Mouse (Mus musculus): ENCODE measurements around the gene Otud7a. TPM values are rescaled to one million over a fixed set of nuclear protein-coding genes. Genes with fewer than 3 reads are reported as not detected.
A peak's percentile ranks its signal among the peaks of the same experiment; 100 is the strongest.

Gene Otud7a
- total and polyA plus RNA-seq, 3 experiments, result 0.06 TPM; not detected in 2

DNA sequence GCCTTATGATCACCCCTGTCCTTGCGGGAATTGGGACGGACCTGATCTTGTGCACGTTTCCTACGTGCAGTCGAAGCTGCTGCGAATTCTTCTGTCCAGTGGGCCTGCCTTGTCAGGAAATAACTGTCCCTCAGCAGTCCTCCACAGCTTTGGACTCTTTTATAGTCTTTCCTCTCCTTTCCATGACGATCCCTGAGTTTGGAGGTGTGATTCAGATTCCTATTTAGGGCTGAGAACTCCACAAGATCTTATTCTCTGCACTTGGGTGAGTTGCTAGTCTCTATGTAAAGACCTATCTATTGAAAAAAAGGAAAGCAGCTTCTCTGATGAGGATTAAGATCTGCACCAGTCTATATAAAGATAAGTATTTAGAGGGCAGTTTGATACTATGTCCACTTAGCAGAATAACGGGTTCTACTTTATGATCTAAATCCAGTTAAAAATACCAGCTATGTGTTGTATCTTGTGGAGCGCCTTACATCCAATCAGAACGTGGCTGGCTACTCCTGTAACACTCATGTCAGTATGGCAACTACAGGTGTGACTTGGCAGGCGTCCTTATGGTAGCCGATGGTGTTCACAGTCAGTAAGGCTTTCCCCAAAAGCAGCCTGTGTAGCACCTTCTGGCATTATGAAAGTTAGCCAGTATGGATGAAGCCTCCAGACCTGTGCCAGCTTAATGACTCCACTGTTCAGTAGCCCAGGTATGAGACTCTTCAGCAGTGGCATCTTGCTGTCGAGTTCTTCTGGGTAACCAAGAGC lies 274.8 kb downstream of the Otud7a start:
- no peaks in the 10 kb centered on the region for H3K79me2 ChIP-seq (replicated peaks; ENCODE audit: control insufficient read depth, insufficient read depth, low read length)
- DNase-seq, result no peak
- H3K27me3 ChIP-seq (ENCODE audit: control insufficient read depth, insufficient read depth, low read length), result no peaks in the 10 kb centered on the region; the same call in 1 of the 2 replicates
- WGBS, result 78% methylated on average over 13 of the region's 13 CpGs
- no peaks in the 10 kb centered on the region for H3K36me3 ChIP-seq (ENCODE audit: control insufficient read depth, insufficient read depth, low read length)
- no peak for TF ChIP-seq CTCF (IDR thresholded peaks at IDR 0.05)
- TF ChIP-seq POLR2A (IDR thresholded peaks at IDR 0.05; ENCODE audit: insufficient read depth, low read depth, low read length), result no peak
- no peak for TF ChIP-seq EP300 (IDR thresholded peaks at IDR 0.05; ENCODE audit: insufficient read depth, low read depth, low read length)
- intact Hi-C loops (cut with DNase I), result no loop called here
- no peaks in the 10 kb centered on the region for H3K4me1 ChIP-seq (ENCODE audit: control insufficient read depth, insufficient read depth, low read length)
- no peak overlapping the region for H3K27ac ChIP-seq
- H3K4me3 ChIP-seq, result no peak overlapping the region
- H3K9ac ChIP-seq (ENCODE audit: low read depth, low read length), result no peak overlapping the region

GRCm38 (mm10) chr7:63720682-63721081 lies 276.1 kb downstream of the Otud7a start:
- 19% methylated on average over 2 of the region's 2 CpGs for WGBS
- H3K9ac ChIP-seq (ENCODE audit: low read depth, low read length), result no peak overlapping the region
- no peaks in the 10 kb centered on the region for H3K36me3 ChIP-seq (ENCODE audit: control insufficient read depth, insufficient read depth, low read length)
- H3K27me3 ChIP-seq (ENCODE audit: control insufficient read depth, insufficient read depth, low read length), result no peaks in the 10 kb centered on the region; the same call in 1 of the 2 replicates
- no peak overlapping the region for H3K27ac ChIP-seq
- intact Hi-C loops (cut with DNase I), result no loop called here
- TF ChIP-seq POLR2A (IDR thresholded peaks at IDR 0.05; ENCODE audit: insufficient read depth, low read depth, low read length) (no peak), CTCF (IDR thresholded peaks at IDR 0.05) (no peak), EP300 (IDR thresholded peaks at IDR 0.05; ENCODE audit: insufficient read depth, low read depth, low read length) (no peak)
- no peaks in the 10 kb centered on the region for H3K4me1 ChIP-seq (ENCODE audit: control insufficient read depth, insufficient read depth, low read length)
- H3K4me3 ChIP-seq, result no peak overlapping the region
- no peaks in the 10 kb centered on the region for H3K79me2 ChIP-seq (replicated peaks; ENCODE audit: control insufficient read depth, insufficient read depth, low read length)
- no peak for DNase-seq

DNA sequence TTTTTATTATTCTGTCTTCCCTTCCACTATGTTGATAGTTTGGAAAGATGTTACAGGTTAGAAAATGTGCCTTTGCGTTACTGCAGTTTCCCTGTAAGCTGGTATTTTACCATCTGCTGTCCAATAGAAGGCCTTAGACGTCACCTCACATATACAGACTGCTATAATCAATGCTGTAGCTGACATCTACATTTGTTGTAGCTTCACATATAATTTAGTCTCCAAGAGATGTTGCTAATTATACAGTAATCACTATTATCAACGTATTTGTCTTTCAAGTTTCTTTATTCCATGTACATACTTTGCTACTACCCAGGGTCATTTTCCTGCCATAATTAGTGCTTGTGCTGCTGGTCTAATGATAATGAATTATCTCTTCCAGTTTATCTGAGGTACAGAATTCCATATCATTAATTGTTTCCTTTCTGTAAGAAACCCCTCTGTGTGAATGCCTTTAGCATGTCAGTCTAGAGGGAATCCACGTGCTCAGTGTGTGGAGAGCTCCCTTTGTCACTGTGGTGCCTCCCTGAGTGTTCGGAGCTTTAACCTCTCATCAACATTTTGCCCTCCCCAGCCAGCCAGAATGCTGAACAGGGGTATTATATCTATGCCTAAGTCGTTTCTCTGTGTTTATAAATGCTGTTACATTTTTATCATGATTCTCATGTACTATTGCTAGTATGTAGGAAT lies 280.6 kb downstream of the Otud7a start:
- intact Hi-C loops (cut with DNase I), result no loop called here
- Histone ChIP-seq H3K36me3 (ENCODE audit: control insufficient read depth, insufficient read depth, low read length) (no peaks in the 10 kb centered on the region), H3K27ac (no peak overlapping the region), H3K4me1 (ENCODE audit: control insufficient read depth, insufficient read depth, low read length) (no peaks in the 10 kb centered on the region), H3K79me2 (replicated peaks; ENCODE audit: control insufficient read depth, insufficient read depth, low read length) (no peaks in the 10 kb centered on the region), H3K4me3 (no peak overlapping the region), H3K9ac (ENCODE audit: low read depth, low read length) (no peak overlapping the region), H3K27me3 (ENCODE audit: control insufficient read depth, insufficient read depth, low read length) (no peaks in the 10 kb centered on the region)
- 41% methylated on average over 6 of the region's 6 CpGs for WGBS
- DNase-seq, result no peak
- TF ChIP-seq CTCF (IDR thresholded peaks at IDR 0.05) (no peak), EP300 (IDR thresholded peaks at IDR 0.05; ENCODE audit: insufficient read depth, low read depth, low read length) (no peak), POLR2A (IDR thresholded peaks at IDR 0.05; ENCODE audit: insufficient read depth, low read depth, low read length) (no peak)

DNA sequence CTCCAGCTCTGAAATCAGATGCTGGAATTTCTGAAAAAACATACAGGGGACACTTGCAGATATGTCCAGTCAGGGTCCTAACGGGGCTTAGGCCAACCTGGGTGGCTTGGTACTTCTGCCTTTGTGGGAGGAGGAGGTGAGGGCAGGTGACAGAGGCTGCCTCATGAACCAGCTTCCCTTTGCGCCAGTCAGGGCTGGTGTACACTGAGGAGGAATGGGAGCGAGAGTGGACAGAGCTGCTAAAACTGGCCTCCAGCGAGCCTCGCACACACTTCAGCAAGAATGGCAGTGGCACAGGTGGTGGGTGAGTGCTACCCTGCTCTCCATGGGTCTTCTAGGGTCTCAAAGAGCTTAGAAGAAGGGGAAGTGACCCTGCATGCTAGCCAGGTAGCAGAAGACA lies 285.1 kb downstream of the Otud7a start:
- intact Hi-C loops (cut with DNase I), result no loop called here
- no peak for TF ChIP-seq POLR2A (IDR thresholded peaks at IDR 0.05; ENCODE audit: insufficient read depth, low read depth, low read length)
- TF ChIP-seq CTCF (IDR thresholded peaks at IDR 0.05), result no peak
- TF ChIP-seq EP300 (IDR thresholded peaks at IDR 0.05; ENCODE audit: insufficient read depth, low read depth, low read length), result no peak
- no peak overlapping the region for H3K9ac ChIP-seq (ENCODE audit: low read depth, low read length)
- no peaks in the 10 kb centered on the region for H3K27me3 ChIP-seq (ENCODE audit: control insufficient read depth, insufficient read depth, low read length)
- no peak overlapping the region for H3K27ac ChIP-seq
- no peak for DNase-seq
- H3K79me2 ChIP-seq (replicated peaks; ENCODE audit: control insufficient read depth, insufficient read depth, low read length), result no peaks in the 10 kb centered on the region
- WGBS, result 86% methylated on average over 5 of the region's 5 CpGs
- H3K4me3 ChIP-seq, result no peak overlapping the region
- H3K36me3 ChIP-seq (ENCODE audit: control insufficient read depth, insufficient read depth, low read length), result no peaks in the 10 kb centered on the region
- H3K4me1 ChIP-seq (ENCODE audit: control insufficient read depth, insufficient read depth, low read length), result no peaks in the 10 kb centered on the region

DNA sequence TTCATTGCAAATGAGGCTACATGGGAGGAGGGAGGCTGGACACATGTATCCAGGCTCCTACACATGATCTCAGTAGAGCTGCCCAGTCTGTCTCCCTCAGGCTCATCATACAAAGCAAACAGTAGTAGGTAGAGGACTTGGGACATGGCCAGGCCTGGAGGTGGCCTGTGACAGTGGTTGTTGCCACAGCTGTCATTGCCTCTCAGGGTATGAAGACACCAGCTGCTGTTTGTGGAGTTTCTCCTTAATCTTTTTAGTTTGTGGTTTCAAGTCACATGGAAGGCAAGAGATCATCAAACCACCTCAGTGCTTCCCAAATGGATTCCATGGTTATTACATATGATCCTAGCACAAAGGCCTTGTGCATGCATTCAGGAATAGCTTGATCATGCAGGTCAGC lies 285.5 kb downstream of the Otud7a start:
- no peaks in the 10 kb centered on the region for H3K36me3 ChIP-seq (ENCODE audit: control insufficient read depth, insufficient read depth, low read length)
- H3K27ac ChIP-seq, result no peak overlapping the region
- intact Hi-C loops (cut with DNase I), result no loop called here
- no peak for TF ChIP-seq EP300 (IDR thresholded peaks at IDR 0.05; ENCODE audit: insufficient read depth, low read depth, low read length)
- DNase-seq, result no peak
- no peak overlapping the region for H3K4me3 ChIP-seq
- H3K9ac ChIP-seq (ENCODE audit: low read depth, low read length), result no peak overlapping the region
- H3K79me2 ChIP-seq (replicated peaks; ENCODE audit: control insufficient read depth, insufficient read depth, low read length), result no peaks in the 10 kb centered on the region
- no peaks in the 10 kb centered on the region for H3K27me3 ChIP-seq (ENCODE audit: control insufficient read depth, insufficient read depth, low read length)
- no peaks in the 10 kb centered on the region for H3K4me1 ChIP-seq (ENCODE audit: control insufficient read depth, insufficient read depth, low read length)

DNA sequence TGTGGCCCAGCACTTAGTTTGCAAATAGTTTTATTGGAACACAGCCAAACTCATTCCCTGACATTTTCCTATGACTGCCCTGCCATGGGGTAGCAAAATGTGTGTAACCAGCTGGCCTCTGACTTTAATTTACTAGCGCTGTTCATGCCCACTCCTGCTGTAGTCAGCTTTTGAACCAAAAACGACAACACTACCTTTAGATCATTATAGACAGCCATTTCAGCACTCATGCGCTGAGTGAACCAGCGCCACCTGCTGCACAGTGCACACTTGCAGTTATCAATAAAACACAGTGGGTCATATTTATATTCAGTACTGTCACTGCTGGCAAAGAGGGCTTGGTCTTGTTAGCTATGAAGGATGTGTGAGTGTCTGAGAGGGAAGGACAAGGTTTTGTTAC lies 293.2 kb downstream of the Otud7a start:
- Histone ChIP-seq H3K4me1 (ENCODE audit: control insufficient read depth, insufficient read depth, low read length) (no peaks in the 10 kb centered on the region), H3K27me3 (ENCODE audit: control insufficient read depth, insufficient read depth, low read length) (no peaks in the 10 kb centered on the region), H3K4me3 (no peak overlapping the region), H3K36me3 (ENCODE audit: control insufficient read depth, insufficient read depth, low read length) (no peaks in the 10 kb centered on the region), H3K79me2 (replicated peaks; ENCODE audit: control insufficient read depth, insufficient read depth, low read length) (no peaks in the 10 kb centered on the region), H3K27ac (no peak overlapping the region), H3K9ac (ENCODE audit: low read depth, low read length) (no peak overlapping the region)
- 60% methylated on average over 4 of the region's 4 CpGs for WGBS
- no peak for DNase-seq
- intact Hi-C loops (cut with DNase I), result no loop called here
- TF ChIP-seq POLR2A (IDR thresholded peaks at IDR 0.05; ENCODE audit: insufficient read depth, low read depth, low read length) (no peak), EP300 (IDR thresholded peaks at IDR 0.05; ENCODE audit: insufficient read depth, low read depth, low read length) (no peak), CTCF (IDR thresholded peaks at IDR 0.05) (peak; percentile 34)

Measured in heart, adult 2 months (tissue).